Mouse (Mus musculus) midbrain, embryonic 16.5 days (tissue): Measurements from ENCODE around the gene Bcl10. TPM values are rescaled to one million over a fixed set of nuclear protein-coding genes. Genes with fewer than 3 reads are reported as not detected.
"Not testable (repeated sequence)": the region's sequence is repeated elsewhere in the genome, so short reads cannot be mapped to it uniquely, and the experiment has no call there.

Experiments
- ATAC-seq: fragments of 200-750 bp; cut with Nextera tagmentation; 2 replicates; pipeline ENCODE4 v1.8.0; 2017; ENCODE audit warnings: moderate TSS enrichment
- H3K27ac ChIP-seq: fragments of 300-500 bp; sonication (generic); 2 replicates; pipeline ENCODE4 v1.5.1; 2014; ENCODE audit warnings: mild to moderate bottlenecking, low read length, mixed read lengths
- H3K27me3 ChIP-seq: fragments of 300-500 bp; sonication (generic); 2 replicates; pipeline ENCODE4 v1.6.1; 2014; ENCODE audit warnings: low read depth, low read length, mixed read lengths; ENCODE audit not compliant: control insufficient read depth, insufficient read depth
- H3K36me3 ChIP-seq: fragments of 300-500 bp; sonication (generic); 2 replicates; pipeline ENCODE4 v1.6.1; 2014; ENCODE audit warnings: mild to moderate bottlenecking, low read length, moderate library complexity, mixed read lengths; ENCODE audit not compliant: control insufficient read depth, insufficient read depth
- H3K4me1 ChIP-seq: fragments of 300-500 bp; sonication (generic); 2 replicates; pipeline ENCODE4 v1.6.1; 2014; ENCODE audit warnings: mild to moderate bottlenecking, low read length, mixed read lengths; ENCODE audit not compliant: control insufficient read depth, insufficient read depth
- H3K4me2 ChIP-seq: fragments of 300-500 bp; sonication (generic); 2 replicates; pipeline ENCODE4 v1.6.1; 2014; ENCODE audit warnings: mild to moderate bottlenecking, low read length, mixed read lengths
- H3K4me3 ChIP-seq: fragments of 300-500 bp; sonication (generic); 2 replicates; pipeline ENCODE4 v1.5.1; 2014; ENCODE audit warnings: low read depth, mild to moderate bottlenecking, low read length, moderate library complexity, mixed read lengths
- H3K9ac ChIP-seq: fragments of 300-500 bp; sonication (generic); 2 replicates; pipeline ENCODE4 v1.6.1; 2014; ENCODE audit warnings: low read depth, low read length, mixed read lengths
- H3K9me3 ChIP-seq: fragments of 300-500 bp; sonication (generic); replicated peaks from 2 replicates; pipeline ENCODE4 v1.6.1; 2014; ENCODE audit warnings: mild to moderate bottlenecking, low read length, mixed read lengths; ENCODE audit not compliant: control insufficient read depth, poor library complexity, severe bottlenecking
- WGBS: fragments of 180-500 bp; shearing (Covaris S2); extraction: QIAGEN DNeasy Blood & Tissue Kit; methylation state at CpG from one replicate; pipeline ENCODE4 v1.1.7; 2014; 5-methylcytosine and 5-hydroxymethylcytosine counted together
- polyA plus RNA-seq: library from polyadenylated mRNA; unstranded; fragments of >200 nt; fragmentation: Nextera tagmentation; extraction: Ambion mirVana; gene quantifications from 2 replicates; pipeline ENCODE4 v1.2.1, GENCODE M21; 2015

Gene Bcl10
- polyA plus RNA-seq, 1 experiment from 2014 or later, result 30.2 TPM

DNA sequence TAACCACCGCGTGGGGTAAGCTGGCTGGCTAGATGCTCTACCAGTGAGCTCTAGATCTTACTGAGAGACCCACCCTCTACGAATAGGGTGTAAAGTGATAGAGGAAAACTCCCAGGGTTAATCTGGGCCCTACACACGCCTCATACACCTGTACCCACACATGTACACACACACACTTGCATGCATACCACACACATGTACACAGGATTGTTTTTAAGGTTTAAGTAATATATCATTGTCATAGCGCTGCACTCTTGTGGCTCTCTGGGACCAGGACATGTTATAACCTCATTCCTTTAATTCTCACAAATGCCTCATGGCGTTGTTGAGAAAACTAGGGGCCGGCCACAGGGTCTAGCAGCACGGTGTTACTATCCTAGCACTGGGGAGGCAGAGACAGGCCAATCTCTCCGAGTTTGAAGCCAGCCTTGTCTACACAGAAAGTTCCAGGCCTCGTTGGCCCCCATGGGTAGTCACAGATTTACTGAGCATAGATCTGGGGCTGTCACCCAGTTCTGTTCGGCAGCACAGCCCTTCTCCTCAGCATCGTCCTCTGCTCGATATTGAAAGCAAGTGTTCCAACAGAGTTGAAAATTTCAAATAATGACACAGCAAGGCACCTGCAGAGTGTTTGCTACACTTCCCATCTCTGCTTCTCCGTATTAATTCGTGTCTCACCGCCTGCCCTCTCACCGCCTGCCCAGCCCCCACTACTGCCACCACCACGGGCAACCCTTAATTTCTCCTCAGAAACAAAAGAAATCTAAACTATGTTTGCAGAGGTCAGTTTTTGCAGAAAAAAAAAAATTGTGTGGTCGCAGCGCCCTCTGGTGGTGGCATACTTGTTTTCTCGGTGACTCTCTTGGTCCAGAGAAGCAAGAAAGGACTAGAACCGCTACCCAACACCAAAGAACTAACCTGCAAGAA lies 17.5 kb upstream of the Bcl10 start:
- peaks cover 2% of the 10 kb centered on the region; the same call in 1 of the 2 replicates for H3K4me1 ChIP-seq
- H3K9me3 ChIP-seq, result no peaks in the 10 kb centered on the region
- no peaks in the 10 kb centered on the region for H3K36me3 ChIP-seq
- peak; percentile 71 for ATAC-seq
- 50% methylated on average over 22 of the region's 22 CpGs for WGBS
- peak overlapping the region; percentile 17; the same call in 1 of the 2 replicates for H3K9ac ChIP-seq
- H3K27ac ChIP-seq, result no peak overlapping the region
- no peaks in the 10 kb centered on the region for H3K27me3 ChIP-seq
- no peak overlapping the region for H3K4me3 ChIP-seq
- H3K4me2 ChIP-seq, result peak overlapping the region; percentile 44

DNA sequence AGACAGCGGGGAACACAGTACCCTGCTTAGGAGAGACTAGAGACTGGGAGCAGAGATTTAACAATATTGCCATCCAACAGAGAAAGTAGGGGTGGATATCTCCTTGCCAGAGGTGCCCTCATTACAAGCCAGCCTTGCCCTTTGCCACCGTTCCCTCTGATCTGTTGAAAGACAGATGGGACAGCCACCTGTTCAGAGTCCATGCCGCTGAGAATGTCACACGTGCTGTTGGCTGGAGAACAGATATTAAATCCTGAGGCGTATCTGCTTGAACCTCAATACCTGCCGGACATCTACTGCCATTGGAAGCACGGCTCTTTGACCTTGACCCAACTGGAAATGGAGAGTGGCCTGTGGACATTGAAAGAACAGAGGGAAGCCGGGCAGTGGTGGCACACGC lies 16.0 kb upstream of the Bcl10 start:
- H3K27me3 ChIP-seq, result no peaks in the 10 kb centered on the region
- no peak overlapping the region for H3K4me2 ChIP-seq
- 92% methylated on average over 9 of the region's 9 CpGs for WGBS
- peaks cover 2% of the 10 kb centered on the region; the same call in 1 of the 2 replicates for H3K4me1 ChIP-seq
- no peak overlapping the region for H3K4me3 ChIP-seq
- no peaks in the 10 kb centered on the region for H3K36me3 ChIP-seq
- no peaks in the 10 kb centered on the region for H3K9me3 ChIP-seq
- no peak for ATAC-seq
- H3K27ac ChIP-seq, result no peak overlapping the region
- no peak overlapping the region for H3K9ac ChIP-seq

DNA sequence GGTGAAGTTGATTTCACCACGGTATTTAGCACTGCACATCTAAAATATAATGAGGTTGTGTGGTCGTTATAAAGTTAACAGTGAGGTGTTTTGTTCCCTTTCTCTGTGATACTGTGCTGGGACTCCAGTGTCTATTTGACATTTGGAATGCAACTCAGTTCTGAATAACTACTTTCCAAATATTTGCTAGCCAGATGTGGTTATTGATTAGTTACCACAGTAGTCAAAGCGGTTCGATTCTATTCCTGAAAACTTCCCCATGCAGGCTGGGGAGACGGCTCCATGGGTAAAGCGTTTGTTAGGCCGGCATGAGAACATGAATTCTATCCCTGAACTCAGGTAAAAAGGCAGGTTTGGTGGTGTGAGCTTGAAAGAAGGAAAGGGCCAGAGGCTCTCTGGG lies 10.1 kb upstream of the Bcl10 start:
- no peak overlapping the region for H3K4me3 ChIP-seq
- no peak for ATAC-seq
- no peak overlapping the region for H3K27ac ChIP-seq
- whole genome bisulfite sequencing, result 92% methylated on average over 7 of the region's 7 CpGs
- no peak overlapping the region for H3K9ac ChIP-seq
- H3K4me1 ChIP-seq, result no peaks in the 10 kb centered on the region
- H3K4me2 ChIP-seq, result no peak overlapping the region
- no peaks in the 10 kb centered on the region for H3K9me3 ChIP-seq
- no peaks in the 10 kb centered on the region for H3K27me3 ChIP-seq
- H3K36me3 ChIP-seq, result no peaks in the 10 kb centered on the region

DNA sequence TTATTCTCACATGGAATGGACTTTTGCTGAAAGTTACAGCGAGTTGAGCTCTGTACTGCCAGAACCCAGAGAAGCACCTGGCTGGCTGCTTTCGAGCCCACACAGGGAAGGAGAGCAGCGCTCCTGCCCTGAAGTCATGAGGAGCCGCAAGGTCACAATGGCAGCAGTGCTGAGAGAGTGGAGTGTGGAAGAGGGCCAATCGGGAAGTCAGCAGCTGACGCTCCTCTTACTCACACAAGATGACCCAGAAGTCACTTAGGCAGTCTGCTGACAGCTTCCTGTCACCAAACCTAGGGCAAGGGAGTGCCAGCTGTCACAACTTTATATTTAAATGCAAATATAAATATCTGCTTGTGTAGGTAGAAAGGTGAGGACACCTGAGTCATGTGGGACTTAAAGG lies 9.3 kb upstream of the Bcl10 start:
- no peaks in the 10 kb centered on the region for H3K36me3 ChIP-seq
- H3K4me3 ChIP-seq, result no peak overlapping the region
- no peak overlapping the region for H3K4me2 ChIP-seq
- H3K9ac ChIP-seq, result no peak overlapping the region
- H3K4me1 ChIP-seq, result no peaks in the 10 kb centered on the region
- H3K27ac ChIP-seq, result no peak overlapping the region
- no peak for ATAC-seq
- no peaks in the 10 kb centered on the region for H3K27me3 ChIP-seq
- H3K9me3 ChIP-seq, result no peaks in the 10 kb centered on the region
- WGBS, result 85% methylated on average over 6 of the region's 6 CpGs

DNA sequence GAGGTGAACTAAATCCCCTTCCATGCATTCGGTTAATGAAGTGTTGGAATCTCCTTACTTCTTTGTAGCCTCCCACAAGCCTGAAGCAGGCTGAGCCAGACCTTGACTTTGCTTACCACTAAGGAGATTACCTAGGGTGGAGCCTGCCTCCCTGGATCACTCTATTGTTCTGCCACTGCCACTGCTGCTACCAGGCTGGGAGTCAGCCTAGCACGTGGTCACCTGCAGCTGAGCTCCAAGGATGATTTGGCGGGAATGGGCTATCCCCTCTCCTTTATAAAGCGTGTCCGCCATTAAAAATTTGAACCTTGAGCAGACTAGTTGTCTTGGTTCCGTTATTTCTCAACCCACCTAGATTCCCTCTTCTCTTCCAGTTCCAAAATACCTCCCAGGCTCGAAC lies 8.7 kb upstream of the Bcl10 start:
- H3K9ac ChIP-seq, H3K4me2 ChIP-seq, H3K27ac ChIP-seq, H3K4me1 ChIP-seq, H3K4me3 ChIP-seq, H3K36me3 ChIP-seq, H3K9me3 ChIP-seq, H3K27me3 ChIP-seq, ATAC-seq: not testable (repeated sequence)
- WGBS, result 66% methylated on average over 7 of the region's 7 CpGs

DNA sequence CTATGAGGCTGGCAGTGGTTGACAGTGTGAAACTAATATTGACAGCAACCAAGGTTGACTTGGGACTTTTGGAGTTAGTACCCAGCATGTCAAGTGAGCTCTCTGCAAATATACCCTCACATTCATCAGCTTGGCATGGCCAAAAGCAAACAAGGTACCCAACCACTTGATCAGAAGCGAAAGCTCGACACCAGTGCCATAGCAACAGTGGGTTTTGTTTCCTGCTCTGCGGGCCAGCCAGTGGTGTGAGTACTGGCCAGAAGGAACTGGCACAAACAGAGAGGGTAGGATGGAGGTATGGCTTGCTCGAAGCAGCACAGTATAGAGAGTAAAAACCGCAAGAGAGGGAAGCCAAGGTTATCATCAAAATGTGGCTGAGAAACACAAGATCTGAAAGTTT lies 6.2 kb upstream of the Bcl10 start:
- no peak overlapping the region for H3K9ac ChIP-seq
- no peaks in the 10 kb centered on the region for H3K36me3 ChIP-seq
- 91% methylated on average over 5 of the region's 5 CpGs for WGBS
- H3K4me2 ChIP-seq, result no peak overlapping the region
- no peak overlapping the region for H3K4me3 ChIP-seq
- no peak overlapping the region for H3K27ac ChIP-seq
- H3K4me1 ChIP-seq, result no peaks in the 10 kb centered on the region
- H3K9me3 ChIP-seq, result no peaks in the 10 kb centered on the region
- H3K27me3 ChIP-seq, result no peaks in the 10 kb centered on the region
- no peak for ATAC-seq

DNA sequence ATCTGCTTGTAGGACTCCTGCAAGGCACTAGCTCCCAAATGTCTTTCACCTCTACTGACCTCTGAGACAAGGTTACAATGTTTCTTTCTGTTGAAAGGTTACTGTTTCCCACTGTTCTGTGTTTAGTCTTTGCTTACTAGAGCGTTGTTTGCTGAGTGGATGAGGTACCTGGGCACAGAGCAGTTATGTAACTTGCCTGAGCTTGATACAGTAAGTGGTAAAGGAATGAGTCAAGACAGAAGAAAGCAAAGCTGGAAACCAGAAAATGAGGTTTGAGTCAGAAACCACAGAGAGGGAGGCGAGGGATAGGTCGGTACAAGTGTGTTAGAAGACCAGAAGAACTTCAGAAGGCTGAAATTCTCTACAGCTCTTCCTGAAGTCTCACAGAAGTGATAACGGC lies 5.8 kb upstream of the Bcl10 start:
- Histone ChIP-seq H3K4me3 (no peak overlapping the region), H3K27me3 (no peaks in the 10 kb centered on the region), H3K9me3 (no peaks in the 10 kb centered on the region), H3K4me2 (no peak overlapping the region), H3K4me1 (no peaks in the 10 kb centered on the region), H3K36me3 (no peaks in the 10 kb centered on the region), H3K27ac (no peak overlapping the region), H3K9ac (no peak overlapping the region)
- WGBS, result 95% methylated on average over 4 of the region's 4 CpGs
- ATAC-seq, result no peak

DNA sequence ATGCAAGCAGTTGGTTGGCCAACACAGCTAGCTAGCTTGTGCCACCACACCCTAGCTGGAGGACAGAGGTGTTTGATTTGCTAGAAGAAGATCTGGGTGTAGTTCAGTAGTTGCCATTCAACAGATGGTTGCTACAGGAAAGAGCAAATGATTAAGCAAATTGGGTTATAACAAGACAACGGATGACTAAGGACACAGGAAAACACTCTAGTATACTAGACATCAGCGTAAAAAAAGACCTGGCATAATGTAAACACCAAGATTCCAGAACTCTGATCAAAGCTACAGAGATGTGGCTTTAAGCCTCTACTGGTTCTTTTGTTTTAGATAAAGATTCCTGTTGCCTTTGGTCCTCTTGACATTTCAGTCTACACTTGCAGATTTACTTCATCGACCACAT lies 367 bp downstream of the Bcl10 start:
- 71% methylated on average over 3 of the region's 3 CpGs for WGBS
- Histone ChIP-seq H3K4me3 (no peak overlapping the region), H3K4me2 (no peak overlapping the region), H3K27ac (no peak overlapping the region), H3K9ac (no peak overlapping the region), H3K9me3 (no peaks in the 10 kb centered on the region), H3K27me3 (no peaks in the 10 kb centered on the region), H3K4me1 (peaks cover 11% of the 10 kb centered on the region), H3K36me3 (0 out of 2 replicates have a peak, but pooled peaks cover 2% of the 10 kb centered on the region)
- no peak for ATAC-seq

DNA sequence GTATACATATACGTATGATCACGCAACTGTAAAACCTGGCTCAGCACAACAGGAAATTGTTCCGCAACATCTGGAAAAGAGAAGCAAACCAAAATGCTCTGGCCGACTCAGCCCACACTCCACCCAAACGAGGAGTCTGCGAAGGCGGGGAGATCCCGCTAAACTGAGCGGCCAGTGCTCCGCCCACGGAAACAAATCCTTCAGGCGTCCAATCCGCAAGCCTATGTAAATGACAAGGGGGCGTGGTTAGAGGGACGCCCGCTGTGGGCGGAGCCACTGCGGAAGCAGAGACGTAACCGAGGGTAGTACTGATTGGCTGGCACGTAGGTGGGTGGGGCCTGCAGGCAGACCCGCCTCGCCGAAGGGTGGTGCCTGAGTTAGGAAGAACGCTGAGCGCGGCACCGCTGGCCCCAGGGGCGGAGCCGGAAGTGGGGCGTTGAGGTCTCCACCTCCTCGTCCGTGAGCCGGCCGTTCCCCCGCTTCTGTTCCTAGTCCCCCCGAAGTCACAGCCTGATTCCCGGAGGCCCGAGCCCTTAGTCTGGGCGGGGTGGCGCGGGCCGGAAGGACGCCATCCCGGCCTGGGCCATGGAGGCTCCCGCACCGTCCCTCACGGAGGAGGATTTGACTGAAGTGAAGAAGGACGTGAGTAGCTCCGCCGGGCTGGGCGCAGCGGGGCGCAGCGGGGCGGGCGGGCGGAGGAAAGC lies 1.4 kb downstream of the Bcl10 start:
- peak overlapping the region; percentile 82 for H3K9ac ChIP-seq
- under 1% methylated on average over 51 of the region's 58 CpGs for WGBS
- 0 out of 2 replicates have a peak, but pooled peaks cover 4% of the 10 kb centered on the region for H3K36me3 ChIP-seq
- H3K27me3 ChIP-seq, result no peaks in the 10 kb centered on the region
- ATAC-seq, result peak; percentile 100
- H3K4me3 ChIP-seq, result peak overlapping the region; percentile 62
- H3K4me1 ChIP-seq, result peaks cover 11% of the 10 kb centered on the region
- H3K9me3 ChIP-seq, result no peaks in the 10 kb centered on the region
- H3K4me2 ChIP-seq, result peak overlapping the region; percentile 66
- H3K27ac ChIP-seq, result peak overlapping the region; percentile 85
